Mouse (Mus musculus) mesoderm, embryonic 11.5 days (tissue): ENCODE measurements at regions not wholly inside any gene's neighbourhood (a gene's known extent, or its start where the extent isn't known, plus 50 kb on each side); places are given as distances from the start of the nearest gene placed in this dataset.

Experiments
- DNase-seq: peaks from one replicate; pipeline ENCODE4 v3.0.0-alpha.2; 2012; ENCODE audit warnings: low read depth, low spot score

DNA sequence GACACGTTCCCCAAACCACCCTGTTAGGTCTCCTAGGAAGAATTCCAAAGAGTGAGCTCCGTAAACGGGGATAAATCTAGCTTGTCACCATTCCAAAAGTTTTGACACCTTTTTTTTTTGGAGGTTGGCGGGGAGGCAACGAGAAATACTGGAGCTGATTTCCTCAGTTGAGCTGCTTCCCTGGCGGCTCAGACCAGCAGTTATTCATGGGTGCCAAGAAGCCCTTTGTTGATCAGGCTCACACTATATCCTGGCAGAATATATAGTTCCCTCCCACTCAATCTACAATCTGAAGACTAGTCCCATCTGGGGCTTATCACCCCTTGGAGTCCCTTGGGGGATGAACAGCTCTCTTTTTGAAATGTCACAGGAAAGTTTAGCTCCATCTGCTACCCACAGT, 77.5 kb upstream of the Tiam2 start:
- DNase-seq, result no peak

- DNase-seq, result no peak
Measured at GRCm38 (mm10) chr17:3249320-3249719, 77.1 kb upstream of the Tiam2 start.

GRCm38 (mm10) chr17:3251176-3251575, 75.2 kb upstream of the Tiam2 start:
- no peak for DNase-seq

GRCm38 (mm10) chr17:3251966-3252365, 74.4 kb upstream of the Tiam2 start:
- DNase-seq, result no peak

GRCm38 (mm10) chr17:3253508-3254176, 72.7 kb upstream of the Tiam2 start:
- DNase-seq, result no peak

DNA sequence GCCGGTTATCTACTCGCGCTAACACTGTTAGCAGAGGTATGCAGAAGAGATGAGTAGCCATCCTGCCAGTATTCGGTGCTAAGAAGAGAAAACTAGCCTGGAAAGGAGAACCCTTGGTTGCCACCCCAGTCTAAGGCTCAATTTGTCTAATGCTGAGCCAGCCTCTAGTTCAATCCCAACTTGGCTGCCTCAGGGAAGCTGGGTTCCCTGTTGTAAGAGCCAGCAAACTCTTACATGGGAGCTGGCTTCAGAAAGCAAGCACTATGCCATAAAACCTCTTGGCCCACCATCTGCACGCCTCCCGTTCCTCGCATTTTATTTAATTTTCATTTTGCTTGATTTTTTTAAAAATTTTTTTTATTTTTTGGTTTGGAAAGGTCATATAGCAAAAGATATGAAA, 69.6 kb upstream of the Tiam2 start:
- no peak for DNase-seq

DNA sequence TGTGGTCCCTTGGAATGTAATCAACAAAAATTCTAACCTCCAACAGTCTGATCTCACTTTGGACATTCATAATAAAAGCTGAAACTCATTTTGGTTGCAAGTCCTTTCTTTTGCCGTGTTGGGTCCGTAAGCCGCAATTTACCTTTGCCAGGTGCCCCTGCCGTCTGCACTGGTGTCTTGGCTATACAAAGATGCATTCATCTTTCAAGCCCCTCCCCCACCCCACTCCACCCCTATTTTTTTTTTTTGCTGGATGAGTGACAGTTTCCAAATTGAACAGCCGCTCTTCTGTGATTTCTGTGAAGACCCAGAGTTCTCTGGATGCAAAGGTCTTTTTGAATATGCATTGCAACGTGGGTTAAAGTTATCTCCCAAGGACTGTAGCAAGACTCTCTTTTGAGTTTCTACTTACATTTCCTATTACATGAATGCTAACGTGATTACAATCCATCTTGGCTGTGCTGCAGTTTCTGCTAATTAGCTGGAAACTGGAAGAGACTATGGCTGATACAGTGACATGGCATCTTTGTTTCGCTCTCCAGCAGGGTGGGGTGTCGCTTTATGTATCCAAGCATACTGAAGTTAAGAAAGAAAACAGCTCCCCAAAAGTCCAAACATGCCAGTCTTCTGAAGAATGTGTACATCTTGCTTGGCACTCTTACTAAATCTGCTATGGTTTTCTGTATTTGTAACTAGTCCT, 67.4 kb upstream of the Tiam2 start:
- no peak for DNase-seq

DNA sequence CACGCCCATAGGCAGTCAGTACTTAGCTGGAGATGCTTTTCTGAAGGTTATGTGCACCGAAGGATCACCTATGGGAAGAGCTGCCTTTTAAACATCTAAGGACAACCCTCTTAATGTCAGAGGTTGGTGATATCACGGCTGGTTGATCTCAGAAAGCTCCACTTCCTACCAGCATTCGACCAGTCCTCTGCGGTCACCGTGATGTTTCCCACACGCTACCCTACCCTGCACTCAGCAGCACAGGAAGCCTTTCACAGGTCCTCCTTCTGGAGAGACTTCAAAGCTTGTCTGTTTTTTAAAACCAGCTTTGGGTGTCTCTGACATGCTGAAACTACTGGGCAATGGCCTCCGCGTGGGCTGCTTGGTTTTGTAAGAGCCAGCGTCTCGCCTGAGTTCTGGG, 65.6 kb upstream of the Tiam2 start:
- DNase-seq, result no peak

GRCm38 (mm10) chr17:3273108-3274091, 53.0 kb upstream of the Tiam2 start:
- DNase-seq, result peak; percentile 88

- peak; percentile 42 for DNase-seq
Measured at GRCm38 (mm10) chr17:3274449-3275285, 51.7 kb upstream of the Tiam2 start.
